Mouse (Mus musculus): ENCODE data around the gene Prss54. TPM values are rescaled to one million over a fixed set of nuclear protein-coding genes. Genes with fewer than 3 reads are reported as not detected.
"Not testable (repeated sequence)": the region's sequence is repeated elsewhere in the genome, so short reads cannot be mapped to it uniquely, and the experiment has no call there.

The Prss54 gene
- polyA plus RNA-seq (2012; rRNA removed), result not detected in 2 replicates

DNA sequence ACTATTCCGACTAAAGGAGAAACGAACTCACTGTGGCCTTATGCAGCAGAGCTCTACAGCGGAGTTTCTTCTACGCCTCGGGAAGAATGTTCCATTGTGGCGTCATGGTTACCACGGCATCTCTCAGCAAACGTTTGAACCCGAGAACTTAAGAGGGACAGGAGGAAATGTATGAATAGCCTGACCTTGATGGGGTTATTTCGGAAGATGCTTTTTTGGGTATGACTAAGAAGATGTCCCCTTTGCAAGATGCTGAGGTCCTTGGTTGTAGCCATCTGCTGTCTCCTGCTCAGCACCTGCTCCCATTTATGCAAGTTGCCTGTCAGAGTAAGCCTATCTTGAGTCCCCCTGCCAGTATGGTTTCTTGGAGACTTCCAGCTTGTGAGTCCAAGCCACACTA is at the start of gene Prss54:
TSS of gene Prss54 (minus strand) at position 101 of the 400 bp plus-strand sequence.
- DNase-seq (ENCODE audit: low read depth, low spot score), result no peak
- WGBS, result 80% methylated on average over 10 of the region's 10 CpGs

DNA sequence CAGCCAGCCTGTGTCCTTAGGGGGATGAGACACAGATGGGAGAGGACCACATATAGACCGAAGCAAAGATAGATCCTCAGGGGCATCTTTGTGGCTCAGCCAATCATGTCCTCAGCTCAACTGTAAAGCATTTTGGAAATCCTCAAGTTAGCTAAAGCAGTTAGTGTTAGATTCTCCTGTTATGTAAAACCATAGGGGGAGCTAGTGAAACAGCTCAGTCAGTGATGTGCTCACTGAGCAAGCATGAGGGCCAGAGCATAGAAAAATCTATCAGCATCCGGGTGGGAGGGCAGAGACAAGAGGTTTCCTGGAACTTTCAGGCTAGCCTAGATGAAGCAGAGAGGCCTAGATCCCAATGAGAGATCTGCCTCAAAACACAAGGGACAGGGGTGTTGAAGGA is 48.7 kb upstream of the Prss54 start:
- WGBS, result 85% methylated on average over 2 of the region's 2 CpGs
- DNase-seq (ENCODE audit: low read depth, low spot score), result no peak

DNA sequence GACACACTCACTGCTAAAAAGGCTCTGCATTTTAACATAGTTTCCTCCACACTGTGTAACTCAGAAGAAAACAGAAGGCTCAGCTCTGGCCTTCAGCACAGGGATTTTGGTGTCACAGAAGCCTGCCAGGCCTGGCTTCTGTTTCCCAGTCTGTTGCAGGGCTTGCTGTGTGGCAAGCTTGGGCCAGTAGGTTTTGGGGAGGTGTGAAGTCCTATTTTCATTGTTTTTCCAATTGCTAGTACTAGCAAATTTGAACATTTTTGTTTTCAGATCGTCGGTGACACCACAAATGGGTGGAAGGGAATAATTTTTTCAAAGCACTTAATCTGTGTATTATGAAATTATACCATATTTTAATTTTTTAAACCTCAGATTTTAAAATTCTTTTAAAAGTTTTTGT is 43.9 kb upstream of the Prss54 start:
- DNase-seq (ENCODE audit: low read depth, low spot score), result no peak
- WGBS, result 93% methylated on average over 2 of the region's 2 CpGs

DNA sequence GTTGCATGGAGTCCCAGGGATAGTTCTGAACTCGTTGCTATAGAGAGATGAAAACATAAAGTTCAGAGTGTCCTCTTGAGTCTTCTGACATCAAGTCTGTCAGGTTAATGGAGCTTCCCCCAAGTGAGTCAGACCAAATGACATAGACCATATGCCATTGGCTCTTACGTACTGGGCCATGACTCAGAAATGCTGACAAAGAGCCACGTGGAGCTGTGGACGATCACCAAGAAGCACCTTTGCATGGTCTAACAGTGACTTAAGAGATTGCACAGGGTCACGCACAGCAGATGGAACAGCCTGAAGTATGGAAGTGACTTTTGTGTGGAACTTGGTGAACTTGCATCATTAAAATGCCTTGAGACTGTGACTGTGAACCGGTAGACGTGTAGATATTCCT is 40.2 kb upstream of the Prss54 start:
- WGBS, result 83% methylated on average over 7 of the region's 7 CpGs
- no peak for DNase-seq (ENCODE audit: low read depth, low spot score)

DNA sequence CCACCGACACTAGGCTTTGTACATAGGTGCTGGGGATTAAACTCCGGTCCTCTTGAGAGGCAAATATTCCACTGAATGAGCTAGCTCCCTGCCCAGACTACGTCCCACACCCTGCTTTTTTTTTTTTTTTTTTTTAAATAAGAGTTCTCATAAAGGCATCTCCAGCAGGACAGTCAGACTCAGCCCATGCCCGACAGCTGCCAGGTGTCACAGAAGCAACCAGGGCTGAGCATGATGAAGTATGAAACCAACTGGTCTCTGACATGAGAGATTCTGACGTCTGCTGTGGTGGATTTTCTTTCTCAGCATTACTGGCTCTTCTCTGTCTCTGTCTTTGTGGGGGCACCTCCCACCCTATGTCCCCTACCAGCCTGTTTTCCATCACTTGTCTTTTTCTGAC is 35.6 kb upstream of the Prss54 start:
- WGBS, result 55% methylated on average over 5 of the region's 5 CpGs
- DNase-seq (ENCODE audit: low read depth, low spot score), result no peak

DNA sequence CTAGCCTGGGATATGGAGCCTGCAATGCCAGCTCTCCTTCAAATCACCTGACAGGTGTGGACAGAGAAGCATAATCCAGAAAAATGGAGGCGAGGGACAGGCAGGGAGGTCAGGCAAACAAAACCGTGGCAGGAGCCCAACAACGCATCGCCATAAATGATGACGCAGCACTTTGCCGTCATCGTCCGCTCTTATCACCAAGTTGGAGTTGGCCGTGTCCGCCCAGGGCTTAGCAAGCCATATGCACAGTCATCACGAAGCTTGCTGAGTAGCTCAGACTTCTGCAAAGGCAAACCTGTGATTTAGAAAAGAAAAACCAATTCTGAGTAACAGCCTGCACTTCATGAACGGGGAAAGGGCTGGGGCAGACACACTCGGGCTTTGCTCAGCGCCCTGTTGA is 34.6 kb upstream of the Prss54 start:
- 44% methylated on average over 14 of the region's 14 CpGs for WGBS
- DNase-seq (ENCODE audit: low read depth, low spot score), result no peak

DNA sequence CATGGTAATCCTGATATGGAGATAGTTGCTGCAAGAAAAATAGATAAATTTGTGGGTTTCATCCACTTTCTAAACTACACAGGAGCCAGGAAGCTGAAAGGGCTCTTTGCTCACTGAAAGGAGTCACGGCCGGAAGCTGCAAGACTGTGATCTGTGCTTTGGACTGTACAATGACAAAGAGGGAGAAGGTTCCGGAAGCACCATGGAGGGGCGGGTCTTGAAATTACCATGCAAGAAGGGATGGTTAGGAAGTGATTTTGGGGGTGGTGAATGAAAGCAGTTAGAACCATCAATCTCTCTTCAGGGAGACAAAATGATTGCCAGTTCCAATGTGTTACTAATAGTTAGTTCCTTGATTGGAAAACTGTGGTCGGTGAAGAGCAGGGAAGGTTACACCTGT is 33.3 kb upstream of the Prss54 start:
- DNase-seq (ENCODE audit: low read depth, low spot score), result no peak
- WGBS, result 83% methylated on average over 5 of the region's 5 CpGs

DNA sequence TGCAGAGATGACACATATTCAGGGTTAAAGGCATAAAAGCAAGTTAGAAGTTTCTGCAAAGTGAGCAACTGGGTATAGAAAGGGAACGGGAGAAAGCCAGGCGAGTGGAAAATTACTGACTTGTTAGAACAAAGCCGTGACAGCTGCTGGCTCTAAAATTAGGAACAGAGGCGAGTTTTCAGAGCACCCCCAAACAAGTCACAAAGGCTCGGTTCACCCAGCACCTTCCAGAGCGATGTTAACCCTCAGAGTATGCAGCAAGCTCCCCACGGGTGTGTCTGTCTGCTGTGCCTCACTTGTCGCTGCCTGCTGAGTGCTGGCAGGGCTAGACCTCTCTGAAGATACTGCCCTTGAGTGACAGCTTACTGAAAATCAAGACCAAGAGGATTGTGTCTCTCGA is 31.1 kb upstream of the Prss54 start:
- no peak for DNase-seq (ENCODE audit: low read depth, low spot score)
- WGBS, result 65% methylated on average over 9 of the region's 9 CpGs

DNA sequence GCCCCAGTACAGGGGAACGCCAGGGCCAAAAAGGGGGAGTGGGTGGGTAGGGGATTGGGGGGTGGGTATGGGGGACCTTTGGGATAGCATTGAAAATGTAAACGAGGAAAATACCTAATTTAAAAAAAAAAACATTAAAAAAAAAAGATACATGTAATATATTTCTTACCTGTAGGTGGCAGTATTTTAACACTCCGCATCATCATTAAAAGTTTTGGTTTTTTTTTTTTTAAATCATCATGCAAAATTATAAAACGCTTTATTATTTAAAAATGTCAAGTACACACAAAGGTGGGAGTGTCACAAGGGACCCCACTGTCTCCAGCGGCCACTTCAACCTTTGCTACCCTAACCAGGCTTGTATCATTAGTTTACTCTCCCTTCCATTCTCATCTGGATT is 30.4 kb upstream of the Prss54 start:
- 14% methylated on average over 4 of the region's 5 CpGs for WGBS
- DNase-seq (ENCODE audit: low read depth, low spot score), result not testable (repeated sequence)

DNA sequence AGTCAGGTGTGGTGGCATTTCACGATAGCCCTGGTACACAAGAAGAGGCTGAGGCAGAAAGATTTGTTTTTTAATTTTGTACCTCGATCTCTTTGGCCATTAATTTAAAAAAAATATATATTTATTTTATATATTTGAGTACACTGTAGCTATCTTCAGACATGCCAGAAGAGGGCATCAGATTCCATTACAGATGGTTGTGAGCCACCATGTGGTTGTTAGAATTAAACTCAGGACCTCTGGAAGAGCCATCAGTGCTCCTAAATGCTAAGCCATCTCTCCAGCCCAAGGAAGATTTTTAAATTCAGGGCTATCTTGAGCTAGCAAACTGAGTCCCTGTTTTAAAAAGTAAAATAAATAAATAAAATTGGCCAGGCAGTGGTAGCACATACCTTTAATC is 26.0 kb upstream of the Prss54 start:
- WGBS, result 64% methylated on average over 2 of the region's 2 CpGs
- DNase-seq (ENCODE audit: low read depth, low spot score), result no peak

DNA sequence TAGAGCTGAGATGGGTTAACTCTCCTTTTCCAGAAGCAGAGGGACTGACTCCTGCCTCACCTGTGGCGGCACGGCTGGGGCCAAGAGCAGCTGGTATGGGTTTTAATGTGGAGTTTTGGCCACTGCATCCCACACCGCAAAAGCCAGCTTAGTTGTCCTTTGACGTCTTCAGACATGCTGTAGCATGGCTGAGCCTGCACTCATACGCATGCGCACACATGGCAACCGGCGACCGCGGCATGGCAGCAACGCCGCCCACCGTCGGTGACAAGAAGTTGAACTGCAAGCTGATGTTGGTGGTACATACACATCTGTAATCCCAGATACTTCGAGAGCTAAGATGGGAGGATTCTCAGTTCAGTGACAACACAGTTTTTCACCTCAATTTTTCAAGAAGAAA is 25.2 kb upstream of the Prss54 start:
- DNase-seq (ENCODE audit: low read depth, low spot score), result no peak
- WGBS, result 73% methylated on average over 15 of the region's 15 CpGs

DNA sequence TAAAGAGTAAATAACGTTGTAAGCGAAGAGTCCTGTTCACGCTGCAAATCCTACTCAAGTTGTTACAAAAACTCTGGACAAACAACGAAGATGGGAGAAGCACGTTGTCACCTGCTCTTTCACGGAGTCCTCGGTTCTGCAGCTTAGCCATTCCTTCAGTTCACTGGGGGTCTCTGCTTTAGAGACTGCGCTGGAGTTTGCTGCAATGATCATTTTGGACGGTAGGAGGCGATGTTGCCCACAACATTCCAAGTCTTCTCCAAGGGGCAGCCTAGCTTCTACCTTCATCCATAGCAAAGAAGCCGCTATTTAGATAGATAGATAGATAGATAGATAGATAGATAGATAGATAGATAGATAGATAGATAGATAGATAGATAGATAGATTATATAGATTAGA is 23.7 kb upstream of the Prss54 start:
- 14% methylated on average over 11 of the region's 11 CpGs for WGBS
- no peak for DNase-seq (ENCODE audit: low read depth, low spot score)

DNA sequence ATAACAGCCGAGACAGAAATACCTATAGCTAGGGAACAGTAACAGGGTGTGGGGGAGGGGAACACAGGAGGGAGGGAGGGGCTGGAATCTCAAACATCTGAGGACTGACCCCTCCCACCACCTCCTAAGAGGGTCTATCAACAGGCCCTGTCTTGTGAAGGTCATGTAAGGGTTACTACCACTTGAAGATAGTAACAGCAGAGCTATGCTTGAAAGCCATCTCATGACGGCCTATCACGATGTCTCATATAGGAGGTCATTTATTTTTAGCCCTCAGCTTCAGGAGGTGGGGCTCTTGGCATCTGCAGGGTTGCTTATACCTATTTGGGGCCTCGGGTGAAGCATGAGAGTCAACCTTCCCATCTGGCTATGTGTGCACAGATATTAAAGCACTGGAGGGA is 20.7 kb upstream of the Prss54 start:
- WGBS, result 27% methylated on average over 4 of the region's 4 CpGs
- no peak for DNase-seq (ENCODE audit: low read depth, low spot score)

DNA sequence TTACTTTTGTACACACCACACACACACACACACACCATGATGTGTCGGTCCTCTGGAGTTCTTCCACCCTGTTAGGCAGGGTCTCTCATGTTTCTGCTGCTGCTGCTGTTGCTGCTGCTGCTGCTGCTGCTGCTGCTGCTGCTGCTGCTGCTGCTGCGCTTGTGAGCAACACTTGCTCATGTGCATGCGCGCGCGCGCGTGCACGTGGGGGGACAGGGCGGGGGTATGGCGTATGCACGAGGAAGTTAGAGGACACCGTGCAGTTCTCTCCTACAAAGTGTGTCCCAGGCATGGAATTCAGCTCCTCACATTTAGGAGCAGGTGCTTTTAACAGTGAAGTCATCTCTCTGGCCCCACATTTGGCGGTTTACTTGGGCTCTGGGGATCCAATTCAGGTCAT is 19.0 kb upstream of the Prss54 start:
- WGBS, result 86% methylated on average over 14 of the region's 14 CpGs
- no peak for DNase-seq (ENCODE audit: low read depth, low spot score)

DNA sequence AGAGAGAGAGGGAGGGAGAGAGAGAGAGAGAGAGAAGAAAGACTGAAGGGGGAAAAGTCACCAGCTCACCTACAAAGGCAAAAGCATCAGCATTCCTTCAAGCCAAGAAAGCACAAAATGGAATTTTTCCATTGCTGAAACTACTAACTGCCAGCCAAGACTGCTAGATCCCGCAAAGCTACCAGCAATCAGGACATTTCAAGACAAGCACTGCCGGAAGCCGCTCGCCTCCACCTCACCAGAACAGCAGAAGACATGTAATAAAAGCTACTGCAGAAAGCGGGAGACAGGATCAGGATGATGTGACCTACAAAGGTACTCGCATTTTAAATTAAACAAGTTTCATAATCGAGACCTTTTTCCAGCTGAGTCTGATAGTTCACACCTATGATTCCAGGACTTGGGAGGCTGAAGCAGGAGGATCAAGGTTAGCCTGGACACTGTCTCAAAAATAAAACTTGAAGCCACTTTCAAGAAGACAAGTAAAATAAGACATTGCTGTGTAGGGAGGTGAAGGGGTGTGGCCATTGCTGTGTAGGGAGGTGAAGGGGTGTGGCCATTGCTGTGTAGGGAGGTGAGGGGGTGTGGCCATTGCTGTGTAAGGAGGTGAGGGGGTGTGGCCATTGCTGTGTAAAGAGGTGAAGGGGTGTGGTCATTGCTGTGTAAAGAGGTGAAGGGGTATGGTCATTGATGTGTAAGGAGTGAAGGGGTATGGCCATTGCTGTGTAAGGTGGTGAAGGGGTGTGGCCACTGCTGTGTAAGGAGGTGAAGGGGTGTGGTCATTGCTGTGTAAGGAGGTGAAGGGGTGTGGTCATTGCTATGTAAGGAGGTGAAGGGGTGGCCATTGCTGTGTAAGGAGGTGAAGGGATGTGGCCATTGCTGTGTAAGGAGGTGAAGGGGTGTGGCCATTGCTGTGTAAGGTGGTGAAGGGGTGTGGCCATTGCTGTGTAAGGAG is 17.6 kb upstream of the Prss54 start:
- no peak for DNase-seq (ENCODE audit: low read depth, low spot score)
- WGBS, result 88% methylated on average over 7 of the region's 7 CpGs

DNA sequence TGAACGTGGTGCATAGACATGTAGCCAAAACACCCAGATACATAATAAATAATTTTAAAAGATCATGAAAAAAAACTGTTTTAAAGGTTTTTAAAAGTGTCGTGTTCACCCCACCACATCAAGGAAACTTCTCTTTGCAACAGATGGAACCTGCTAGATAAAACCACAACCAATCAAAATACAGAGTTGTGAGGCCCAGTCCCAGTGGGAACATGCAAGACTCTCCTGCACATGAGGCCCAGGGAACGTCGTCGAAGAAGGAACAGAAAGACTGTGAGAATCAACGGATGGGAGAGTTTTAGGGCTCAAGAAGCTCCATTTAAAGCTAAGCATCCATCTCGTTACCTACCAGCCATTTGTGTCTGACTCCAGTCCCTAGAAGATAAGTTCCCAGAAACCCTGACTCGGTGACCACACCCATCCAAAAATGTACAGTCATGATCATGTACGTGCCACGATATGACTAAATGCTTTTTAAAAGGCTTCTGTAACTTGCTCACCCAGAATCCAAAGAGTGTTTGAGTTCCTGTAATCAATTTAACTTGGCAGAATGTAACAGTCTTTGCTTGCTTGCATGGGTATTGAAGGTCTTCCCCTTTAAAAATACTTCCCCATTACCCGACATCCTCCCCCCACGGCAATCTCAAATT is 16.1 kb upstream of the Prss54 start:
- DNase-seq (ENCODE audit: low read depth, low spot score), result no peak
- WGBS, result 74% methylated on average over 12 of the region's 12 CpGs

DNA sequence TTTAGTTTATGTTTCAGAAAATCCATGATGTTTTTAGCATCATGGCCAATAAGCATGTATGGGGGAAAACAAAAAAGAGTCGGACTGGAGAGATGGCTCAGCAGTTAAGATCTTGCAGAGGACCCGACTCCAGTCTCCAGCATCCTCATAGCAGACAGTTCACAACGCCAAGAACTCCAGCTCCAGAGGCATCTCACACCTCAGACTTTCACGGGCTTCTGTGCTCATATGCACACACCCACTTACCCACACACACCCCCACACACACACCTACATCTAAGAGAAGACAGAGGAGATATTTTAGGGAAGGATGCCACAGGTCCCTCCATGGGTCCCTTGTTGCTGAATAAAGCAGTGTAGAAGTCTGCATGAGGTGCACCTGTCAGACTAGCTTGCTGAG is 14.4 kb upstream of the Prss54 start:
- DNase-seq (ENCODE audit: low read depth, low spot score), result no peak
- 65% methylated on average over 4 of the region's 4 CpGs for WGBS

DNA sequence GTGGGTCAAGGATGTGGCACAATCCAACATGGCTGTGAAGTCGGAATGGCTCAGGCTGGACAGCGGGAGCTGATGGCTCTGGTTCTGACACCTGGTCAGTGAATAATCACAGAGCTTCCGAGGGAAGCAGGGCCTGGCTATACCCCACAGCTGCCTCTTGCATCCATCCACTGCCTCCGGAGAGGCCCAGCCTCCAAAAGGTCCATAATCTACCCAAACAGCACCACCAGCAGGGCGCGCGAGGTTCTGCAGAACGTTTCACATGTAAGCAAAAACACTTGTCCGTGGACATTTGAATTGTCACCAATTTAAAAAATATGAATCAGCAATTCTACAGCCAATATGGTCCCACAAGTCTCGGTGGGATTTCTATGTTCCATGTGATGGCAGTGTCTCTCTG is 13.1 kb upstream of the Prss54 start:
- 62% methylated on average over 10 of the region's 10 CpGs for WGBS
- no peak for DNase-seq (ENCODE audit: low read depth, low spot score)

DNA sequence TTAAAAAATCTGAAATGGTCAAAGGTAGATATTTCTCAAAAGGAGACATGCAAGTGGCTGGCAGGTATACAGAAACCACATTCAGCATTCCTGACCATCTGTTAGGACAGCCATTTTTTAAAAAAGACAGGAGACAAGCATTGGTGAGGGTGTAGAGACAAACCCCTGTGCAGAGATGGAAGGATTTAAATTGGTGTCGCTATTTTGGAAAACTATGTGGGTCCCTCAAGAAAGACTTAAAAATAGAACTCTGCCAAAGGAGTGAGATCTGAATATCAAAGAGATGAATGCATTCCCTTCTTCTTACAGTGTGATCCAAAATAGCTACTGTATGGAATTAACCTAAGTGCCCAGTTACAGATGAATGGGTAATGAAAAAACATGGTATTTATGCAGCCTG is 11.2 kb upstream of the Prss54 start:
- WGBS, result 91% methylated on average over 1 of the region's 1 CpGs
- DNase-seq (ENCODE audit: low read depth, low spot score), result no peak

DNA sequence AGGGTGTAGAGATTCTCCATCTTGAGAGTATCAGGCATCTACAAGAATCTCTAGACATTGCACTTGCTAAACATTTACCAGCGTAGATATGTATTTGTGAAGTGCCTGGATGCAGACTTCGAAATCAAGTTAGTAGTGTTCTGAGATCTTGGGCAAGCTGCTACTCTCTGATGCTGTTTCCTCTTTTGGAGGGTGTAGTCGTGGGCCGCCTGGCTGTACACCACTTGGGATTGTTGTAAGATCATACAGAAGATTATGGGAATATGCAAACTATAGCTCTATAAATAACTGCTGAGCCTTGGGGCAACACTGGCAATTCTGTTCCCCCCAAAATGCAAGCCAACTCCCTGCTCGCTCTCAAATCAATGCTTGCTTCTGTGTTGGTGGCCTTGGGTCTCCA is 3.0 kb downstream of the Prss54 start:
- DNase-seq (ENCODE audit: low read depth, low spot score), result no peak
- 85% methylated on average over 5 of the region's 5 CpGs for WGBS

DNA sequence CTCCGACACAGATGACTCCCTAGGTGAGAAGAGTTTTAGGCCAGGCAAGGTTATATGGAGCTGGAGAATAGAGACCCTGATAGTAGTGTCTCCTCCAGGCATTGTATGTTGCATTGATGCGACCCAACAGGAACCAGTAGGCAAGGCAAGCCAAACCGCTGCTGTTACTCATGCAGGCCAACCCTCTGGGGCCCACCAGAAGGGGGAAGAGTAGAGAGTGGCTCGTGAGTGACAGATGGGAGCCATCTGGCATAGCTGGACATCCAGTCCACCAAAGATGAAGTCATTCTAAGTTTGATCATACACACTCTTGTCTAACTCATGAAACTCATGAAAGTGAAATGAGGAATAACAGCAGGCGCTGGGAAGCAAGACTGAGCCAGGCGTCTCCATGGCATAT is 9.3 kb downstream of the Prss54 start:
- WGBS, result 76% methylated on average over 6 of the region's 6 CpGs
- no peak for DNase-seq (ENCODE audit: low read depth, low spot score)

Data from large intestine, adult 2 months (tissue).